Mouse (Mus musculus) brain, adult 2 months (tissue): ENCODE data around the gene Prx.

ENCODE experiments used
- DNase-seq: peaks from one replicate; pipeline ENCODE4 v3.0.0; 2011; ENCODE audit warnings: low read depth, low spot score

The Prx gene

DNA sequence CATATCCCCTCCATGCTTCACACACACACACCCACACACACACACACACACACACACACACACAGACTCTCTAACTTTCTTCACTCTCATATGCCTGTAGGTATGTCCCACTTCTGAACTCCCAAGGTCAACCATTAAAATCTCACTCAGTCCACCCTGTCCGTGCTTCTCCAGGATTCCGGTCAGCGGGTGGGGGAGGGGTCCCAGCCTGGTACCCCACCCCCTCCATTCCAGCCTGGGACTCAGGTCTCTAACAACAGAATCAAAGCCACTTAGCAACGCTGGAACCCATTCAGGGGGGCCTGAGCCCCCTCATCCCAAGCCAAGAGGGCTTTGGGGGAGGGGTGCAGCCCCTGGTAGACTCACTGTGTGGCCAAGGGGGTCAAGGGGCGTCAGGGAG, 23.8 kb downstream of the Prx start, which contains the start of gene Hipk4:
TSS of gene Hipk4 (plus strand) at position 301 of the 400 bp plus-strand sequence.
- DNase-seq, result no peak

DNA sequence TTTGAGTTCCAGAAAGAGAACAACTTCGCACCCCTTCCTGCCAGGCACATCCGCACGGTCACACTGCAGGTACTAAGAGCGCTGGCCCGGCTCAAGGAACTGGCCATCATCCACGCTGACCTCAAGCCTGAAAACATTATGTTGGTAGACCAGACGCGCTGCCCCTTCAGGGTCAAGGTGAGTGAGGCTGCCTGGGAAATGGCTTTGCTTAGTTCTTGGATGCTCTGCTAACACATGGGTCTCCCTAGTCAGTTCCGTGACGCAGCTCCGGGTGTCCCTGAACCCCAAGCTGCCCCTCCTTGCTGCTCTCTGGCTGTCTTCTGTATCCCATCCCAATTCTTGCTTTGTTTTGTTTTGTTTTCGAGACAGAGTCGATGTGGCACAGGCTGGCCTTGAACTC, 24.7 kb downstream of the Prx start:
- no peak for DNase-seq

GRCm38 (mm10) chr7:27526039-27526827, 27.1 kb downstream of the Prx start:
- peak; percentile 92 for DNase-seq

DNA sequence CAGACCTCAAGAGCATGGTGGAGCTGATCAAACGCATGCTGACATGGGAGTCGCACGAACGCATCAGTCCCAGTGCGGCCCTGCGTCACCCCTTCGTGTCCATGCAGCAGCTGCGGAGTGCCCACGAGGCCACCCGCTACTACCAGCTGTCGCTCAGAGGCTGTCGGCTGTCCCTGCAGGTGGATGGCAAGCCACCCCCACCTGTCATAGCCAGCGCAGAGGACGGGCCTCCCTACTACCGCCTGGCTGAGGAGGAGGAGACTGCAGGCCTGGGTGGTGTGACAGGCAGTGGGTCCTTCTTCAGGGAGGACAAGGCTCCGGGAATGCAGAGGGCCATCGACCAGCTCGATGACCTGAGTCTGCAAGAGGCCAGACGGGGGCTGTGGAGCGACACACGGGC, 29.9 kb downstream of the Prx start:
- peak; percentile 46 for DNase-seq

DNA sequence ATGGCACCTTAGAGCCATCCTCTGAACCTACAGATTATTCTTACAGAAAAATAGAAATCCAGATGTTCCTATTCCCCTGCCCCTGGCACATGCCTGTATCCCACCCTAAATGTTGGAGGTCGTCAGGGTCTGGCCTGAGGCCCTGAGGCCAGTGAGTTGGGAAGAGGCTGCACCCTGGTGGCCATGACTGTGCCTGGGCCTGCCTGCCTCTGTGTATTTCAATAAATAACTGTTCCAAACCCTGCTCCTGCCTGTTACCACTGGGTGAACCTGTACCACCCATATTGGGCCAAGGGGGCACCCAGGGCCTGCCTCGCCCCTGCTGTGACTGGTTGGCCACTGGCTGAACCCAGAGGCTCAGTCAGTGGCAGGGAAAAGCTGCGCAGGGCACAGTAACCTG, 31.8 kb downstream of the Prx start:
- no peak for DNase-seq

- peak; percentile 71 for DNase-seq
These were observed 32.6 kb downstream of the Prx start for GRCm38 (mm10) chr7:27531707-27532106.

GRCm38 (mm10) chr7:27532480-27533050, 33.4 kb downstream of the Prx start:
- no peak for DNase-seq

GRCm38 (mm10) chr7:27535386-27535785, 36.3 kb downstream of the Prx start:
- no peak for DNase-seq

GRCm38 (mm10) chr7:27536618-27537017, 37.5 kb downstream of the Prx start:
- no peak for DNase-seq

- no peak for DNase-seq
These were observed 38.9 kb downstream of the Prx start for GRCm38 (mm10) chr7:27537998-27538397.

- DNase-seq, result no peak
These were observed 39.7 kb downstream of the Prx start for GRCm38 (mm10) chr7:27538797-27539196.

- no peak for DNase-seq
These were observed 41.4 kb downstream of the Prx start for GRCm38 (mm10) chr7:27540521-27540920.

- DNase-seq, result no peak
These were observed 41.8 kb downstream of the Prx start for GRCm38 (mm10) chr7:27540935-27541334.

GRCm38 (mm10) chr7:27541431-27541830, 42.3 kb downstream of the Prx start:
- peak; percentile 94 for DNase-seq

GRCm38 (mm10) chr7:27541922-27542321, 42.8 kb downstream of the Prx start:
- DNase-seq, result peak; percentile 52

GRCm38 (mm10) chr7:27542392-27543033, 43.4 kb downstream of the Prx start:
- peak; percentile 96 for DNase-seq

- peak; percentile 59 for DNase-seq
These were observed 43.9 kb downstream of the Prx start for GRCm38 (mm10) chr7:27543065-27543464.

DNA sequence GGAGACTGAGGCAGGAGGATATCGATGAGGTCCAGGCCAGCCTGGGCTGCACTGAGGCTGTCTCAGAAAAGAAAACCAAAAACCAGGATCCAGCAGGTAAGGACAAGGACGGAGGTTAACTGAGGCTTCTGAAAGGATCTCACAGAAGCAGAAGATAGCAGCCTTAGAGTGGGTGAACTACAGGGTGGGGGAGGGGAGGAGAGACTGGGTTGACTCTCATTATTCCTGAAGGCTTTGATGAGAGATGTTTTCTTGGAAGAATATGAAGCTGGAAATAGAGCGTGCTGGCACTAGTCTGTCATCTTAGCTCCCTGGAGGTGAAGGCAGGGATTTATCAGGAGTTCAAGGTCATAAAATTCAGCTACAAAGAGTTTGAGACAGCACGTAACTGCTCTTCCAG, 44.7 kb downstream of the Prx start:
- DNase-seq, result peak; percentile 68

DNA sequence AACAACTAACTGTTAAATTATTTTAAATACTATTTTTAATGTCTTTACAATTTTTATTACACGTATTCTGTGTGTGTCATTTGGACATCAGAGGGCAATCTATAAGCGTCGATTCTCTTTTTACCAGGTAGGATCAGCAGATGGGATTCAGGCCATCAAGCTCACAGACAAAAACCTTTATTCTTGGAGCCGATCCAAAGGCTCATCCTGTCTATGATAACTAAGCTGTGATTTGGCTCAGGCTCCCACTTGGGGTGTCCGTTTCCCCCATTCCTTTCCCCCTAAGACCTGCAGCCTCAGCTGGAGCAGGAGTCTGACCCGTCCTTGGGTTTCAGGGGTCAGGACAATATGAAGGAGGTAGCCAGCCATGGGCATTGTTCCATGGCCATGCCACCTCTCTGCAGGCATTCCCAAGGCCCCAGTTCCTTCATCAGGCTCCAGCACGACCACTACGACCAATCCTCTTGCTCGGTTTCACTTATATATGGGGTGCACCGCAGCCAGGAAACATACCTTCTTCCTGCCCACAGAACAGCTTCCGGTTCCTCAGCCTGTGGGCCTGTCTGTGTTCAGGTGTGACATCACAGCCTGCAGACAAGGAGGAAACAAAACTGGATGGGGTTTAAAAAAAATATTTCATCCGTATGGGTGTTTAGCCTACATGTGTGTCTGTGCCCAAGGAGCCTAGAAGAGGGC, 45.7 kb downstream of the Prx start:
- DNase-seq, result no peak

- no peak for DNase-seq
These were observed 50.5 kb downstream of the Prx start for GRCm38 (mm10) chr7:27549597-27549996.

- DNase-seq, result no peak
These were observed 52.9 kb downstream of the Prx start for GRCm38 (mm10) chr7:27552070-27552469.

DNA sequence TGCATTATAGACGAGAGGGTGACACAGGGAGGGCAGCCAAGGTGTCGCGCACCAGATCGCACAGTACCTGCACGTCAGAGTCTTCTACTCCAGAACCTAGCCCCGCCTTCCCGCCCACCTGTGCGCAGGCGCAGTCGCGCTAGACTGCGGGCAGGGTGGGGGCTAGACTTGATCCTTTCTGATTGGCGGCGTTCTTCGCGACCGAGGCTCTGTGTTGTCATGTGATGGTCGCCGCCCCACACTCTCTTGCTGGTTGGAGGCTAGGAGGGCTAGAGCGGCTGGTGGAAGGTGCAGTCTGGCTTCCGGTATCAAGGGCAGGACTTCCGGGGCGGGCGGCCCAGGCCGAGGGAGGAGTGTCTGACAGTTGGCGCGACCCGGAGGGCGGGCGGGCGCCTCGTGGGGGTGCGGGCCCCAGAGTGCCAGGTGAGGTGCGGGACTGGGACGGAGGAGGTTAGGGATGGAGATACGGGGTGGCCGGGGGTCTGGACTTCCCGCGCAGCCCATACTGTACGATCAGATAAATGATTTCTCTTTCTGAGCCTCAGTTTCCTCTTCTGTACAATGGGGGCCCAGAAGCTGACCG, 53.9 kb downstream of the Prx start, which contains the start of the genes Pld3 and 2310022A10Rik:
TSS of gene Pld3 (minus strand) at position 288 of the 583 bp plus-strand sequence.
TSS of gene 2310022A10Rik (plus strand) at position 303 of the 583 bp plus-strand sequence.
- DNase-seq, result peak; percentile 99
